Mouse (Mus musculus) heart, adult 18-20 months (tissue): Measurements from ENCODE around the gene Slc29a3. TPM values are rescaled to one million over a fixed set of nuclear protein-coding genes. Genes with fewer than 3 reads are reported as not detected.

Source experiments
- DNase-seq, 2 experiments: peaks; one replicate each; pipeline ENCODE4 v3.0.0; 2021 to 2022; ENCODE audit warnings: mixed read lengths in 1 of 2
- long read RNA-seq, 2 experiments: library from polyadenylated mRNA; stranded (forward); transcript quantifications; one replicate each; pipeline ENCODE4 v2.0.0; 2021
- total RNA-seq, 2 experiments: library from RNA; stranded (reverse); gene quantifications; 2 replicates each; pipeline ENCODE4 v1.2.3; 2021

Gene Slc29a3
- 1 to 10 TPM; 3.1 to 5.5 TPM for total RNA-seq
- long read RNA-seq, experiment 1, full-length matches to known transcripts = 1 of 2 reads
- long read RNA-seq, experiment 1, partial matches to known transcripts = 0 of 2 reads
- long read RNA-seq, experiment 1, other reads (novel, unspliced or antisense) = 1 of 2 reads
- long read RNA-seq, experiment 2 = 0 reads

- DNase-seq = peak; percentile 97 to 99
Measured at GRCm38 (mm10) chr10:60752040-60753020, at the start of gene Slc29a3. Gene Slc29a3 (minus strand): TSS chr10:60752794.

- no peak for DNase-seq
Measured at GRCm38 (mm10) chr10:60801898-60802412, 49.4 kb upstream of the Slc29a3 start.

- DNase-seq = no peak
Measured at GRCm38 (mm10) chr10:60801168-60801897, 48.7 kb upstream of the Slc29a3 start.

- no peak for DNase-seq
Measured at GRCm38 (mm10) chr10:60800295-60801167, 47.9 kb upstream of the Slc29a3 start.

GRCm38 (mm10) chr10:60797682-60798422, 45.3 kb upstream of the Slc29a3 start:
- DNase-seq = no peak

GRCm38 (mm10) chr10:60796474-60796873, 43.9 kb upstream of the Slc29a3 start:
- no peak for DNase-seq

- DNase-seq = no peak
Measured at GRCm38 (mm10) chr10:60796028-60796427, 43.4 kb upstream of the Slc29a3 start.

GRCm38 (mm10) chr10:60794792-60795191, 42.2 kb upstream of the Slc29a3 start:
- no peak for DNase-seq

GRCm38 (mm10) chr10:60794374-60794773, 41.8 kb upstream of the Slc29a3 start:
- DNase-seq = no peak

- peak; percentile 60 to 80 for DNase-seq
Measured at GRCm38 (mm10) chr10:60792841-60793240, 40.2 kb upstream of the Slc29a3 start.

GRCm38 (mm10) chr10:60792365-60792764, 39.8 kb upstream of the Slc29a3 start:
- no peak for DNase-seq

GRCm38 (mm10) chr10:60790912-60791311, 38.3 kb upstream of the Slc29a3 start:
- no peak for DNase-seq

- no peak for DNase-seq
Measured at GRCm38 (mm10) chr10:60787303-60788074, 34.9 kb upstream of the Slc29a3 start.

GRCm38 (mm10) chr10:60783608-60784007, 31.0 kb upstream of the Slc29a3 start:
- no peak for DNase-seq

GRCm38 (mm10) chr10:60779628-60780027, 27.0 kb upstream of the Slc29a3 start:
- peak; percentile 74 to 90 for DNase-seq

GRCm38 (mm10) chr10:60778542-60778941, 25.9 kb upstream of the Slc29a3 start:
- peak in 1 of 2 experiments; percentile 62 for DNase-seq

GRCm38 (mm10) chr10:60775473-60775872, 22.9 kb upstream of the Slc29a3 start:
- DNase-seq = peak in 1 of 2 experiments; percentile 31

- DNase-seq = no peak
Measured at GRCm38 (mm10) chr10:60774616-60775015, 22.0 kb upstream of the Slc29a3 start.

GRCm38 (mm10) chr10:60770855-60771254, 18.3 kb upstream of the Slc29a3 start:
- DNase-seq = no peak

- DNase-seq = no peak
Measured at GRCm38 (mm10) chr10:60768614-60769013, 16.0 kb upstream of the Slc29a3 start.
